Mouse (Mus musculus) cerebellum, postnatal 14 days (tissue): ENCODE measurements around the gene Usp1.
"Not testable (repeated sequence)": the region's sequence is repeated elsewhere in the genome, so short reads cannot be mapped to it uniquely, and the experiment has no call there.

Experiments
- DNase-seq, 2 experiments: peaks; one replicate each; pipeline ENCODE4 v3.0.0; 2021; ENCODE audit warnings: mixed read lengths in 2 of 2

The Usp1 gene

GRCm38 (mm10) chr4:98923568-98924070 is at the start of gene Usp1:
Gene Usp1 (plus strand): TSS chr4:98923810.
- peak; percentile 82 to 89 for DNase-seq

GRCm38 (mm10) chr4:98882706-98883105 is 40.9 kb upstream of the Usp1 start:
- DNase-seq: no peak

GRCm38 (mm10) chr4:98886377-98886776 is 37.2 kb upstream of the Usp1 start:
- no peak for DNase-seq

- peak; percentile 74 to 78 for DNase-seq
Measured at GRCm38 (mm10) chr4:98887148-98887547, 36.5 kb upstream of the Usp1 start.

- no peak for DNase-seq
Measured at GRCm38 (mm10) chr4:98910246-98910645, 13.4 kb upstream of the Usp1 start.

- no peak for DNase-seq
Measured at GRCm38 (mm10) chr4:98917724-98918123, 5.9 kb upstream of the Usp1 start.

GRCm38 (mm10) chr4:98918204-98918603 is 5.4 kb upstream of the Usp1 start:
- DNase-seq: no peak

- DNase-seq: no peak
Measured at GRCm38 (mm10) chr4:98920896-98921295, 2.7 kb upstream of the Usp1 start.

- peak; percentile 28 to 37 for DNase-seq
Measured at GRCm38 (mm10) chr4:98922061-98922642, 1.5 kb upstream of the Usp1 start.

- peak; percentile 96 for DNase-seq
Measured at GRCm38 (mm10) chr4:98922643-98923567, 705 bp upstream of the Usp1 start.

GRCm38 (mm10) chr4:98924071-98924905 is 678 bp downstream of the Usp1 start:
- DNase-seq: peak; percentile 28 to 31

GRCm38 (mm10) chr4:98924906-98925178 is 1.2 kb downstream of the Usp1 start:
- no peak for DNase-seq

- no peak for DNase-seq
Measured at GRCm38 (mm10) chr4:98925250-98925781, 1.7 kb downstream of the Usp1 start.

GRCm38 (mm10) chr4:98936036-98936435 is 12.4 kb downstream of the Usp1 start:
- DNase-seq: no peak

GRCm38 (mm10) chr4:98938210-98938609 is 14.6 kb downstream of the Usp1 start:
- DNase-seq: not testable (repeated sequence)

GRCm38 (mm10) chr4:98950563-98950962 is 27.0 kb downstream of the Usp1 start:
- DNase-seq: no peak

- DNase-seq: peak; percentile 19 to 52
Measured at GRCm38 (mm10) chr4:98955986-98956385, 32.4 kb downstream of the Usp1 start.

- DNase-seq: no peak
Measured at GRCm38 (mm10) chr4:98960243-98960642, 36.6 kb downstream of the Usp1 start.

GRCm38 (mm10) chr4:98969946-98970345 is 46.3 kb downstream of the Usp1 start:
- no peak for DNase-seq

- no peak for DNase-seq
Measured at GRCm38 (mm10) chr4:98975741-98976140, 52.1 kb downstream of the Usp1 start.

- DNase-seq: not testable (repeated sequence)
Measured at GRCm38 (mm10) chr4:98978288-98978687, 54.7 kb downstream of the Usp1 start.

GRCm38 (mm10) chr4:98978693-98979092 is 55.1 kb downstream of the Usp1 start:
- DNase-seq: no peak

GRCm38 (mm10) chr4:98979976-98980375 is 56.4 kb downstream of the Usp1 start:
- DNase-seq: not testable (repeated sequence)
